Mouse (Mus musculus) mouse trophoblast stem cell (cell line): ENCODE data around the gene Wdr20.

Source experiments
- in situ Hi-C, 2 experiments: fragments of 300-500 bp; cut with MseI, MboI; formaldehyde crosslinking; loops; 2 replicates in 1 of 2; 3 replicates in 1 of 2; pipeline ENCODE4 v1.15.1; 2025

Wdr20 gene

GRCm38 (mm10) chr12:110850010-110850928 lies 112.5 kb downstream of the Wdr20 start, which contains the start of gene Zfp839:
Gene Zfp839 (plus strand): TSS chr12:110850253.
- in situ Hi-C loops: no loop called here

- in situ Hi-C loops: no loop called here
Measured at GRCm38 (mm10) chr12:110850929-110851256, 113.1 kb downstream of the Wdr20 start.

- in situ Hi-C loops: no loop called here
Measured at GRCm38 (mm10) chr12:110851414-110851813, 113.7 kb downstream of the Wdr20 start.

DNA sequence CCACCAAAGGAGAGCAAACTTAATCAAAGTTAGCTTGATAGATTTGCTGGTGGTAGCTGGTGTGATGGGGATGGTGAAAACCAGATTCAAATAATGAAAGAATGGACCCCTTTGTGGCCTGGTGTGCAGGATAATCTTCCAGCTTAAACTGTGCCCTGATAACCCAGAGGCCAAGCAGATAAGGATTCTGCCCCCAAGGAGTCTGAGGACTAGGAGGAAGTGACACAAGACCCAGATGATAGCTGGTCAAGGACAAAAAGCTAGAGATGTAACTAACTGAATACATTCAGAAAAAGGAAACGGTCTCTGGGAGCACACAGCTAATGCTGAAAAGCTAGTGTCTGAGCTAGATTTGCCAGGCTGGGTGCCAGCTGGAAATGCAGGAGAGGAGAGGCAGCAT lies 114.2 kb downstream of the Wdr20 start:
- in situ Hi-C loops: no loop called here
